Comparison of ENCODE assay signal across 15 mouse cellular contexts in the genomic region with DNA sequence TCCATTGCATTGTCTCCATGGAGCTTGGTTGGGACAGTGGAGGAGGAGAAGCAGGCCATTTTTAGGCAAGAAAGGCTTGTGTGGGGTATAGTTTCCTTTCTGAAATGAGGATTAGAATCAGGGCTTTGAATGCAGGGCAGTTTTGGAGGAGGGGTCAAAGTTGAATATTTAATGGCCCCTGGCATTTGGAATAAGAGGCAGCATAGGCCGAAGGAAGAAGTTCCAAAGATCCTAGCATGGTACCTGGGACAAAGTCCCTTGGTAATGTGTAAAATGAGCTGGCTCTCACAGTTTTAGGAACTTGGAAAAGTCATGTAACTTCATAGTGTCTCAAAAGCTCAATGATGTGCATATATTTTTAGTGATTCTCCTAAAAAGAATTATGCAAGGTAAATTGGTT.
"Had no signal": no experiment of that assay in that cellular context is flagged by ENCODE, and none has a peak within 500 bp of the region (broad histone marks: within the 10 kb centered on the region; RNA-seq: fewer than 3 reads in every experiment).

No protein-coding gene starts in this region.

- DNase-seq: right cerebral cortex, adult 18-20 months; right cerebral cortex, postnatal 14 days; right cerebral cortex, postnatal 25 days; right cerebral cortex, postnatal 4 days; spleen, adult 18-20 months; thymus, adult 18-20 months; thymus, adult 2 months; thymus, postnatal 14 days; thymus, postnatal 25 days; thymus, postnatal 36 days; thymus, postnatal 4 days had no signal

- H3K36me3 ChIP-seq: neural tube, embryonic 13.5 days; neural tube, embryonic 15.5 days; stomach, embryonic 15.5 days had no signal

- H3K4me3 ChIP-seq: neural tube, embryonic 13.5 days; neural tube, embryonic 15.5 days; stomach, embryonic 15.5 days had no signal

- H3K27me3 ChIP-seq: neural tube, embryonic 13.5 days; neural tube, embryonic 15.5 days; stomach, embryonic 15.5 days had no signal

- H3K27ac ChIP-seq: neural tube, embryonic 13.5 days; neural tube, embryonic 15.5 days; stomach, embryonic 15.5 days; stomach, postnatal 0 days had no signal

- H3K9me3 ChIP-seq: neural tube, embryonic 13.5 days; neural tube, embryonic 15.5 days; stomach, embryonic 15.5 days had no signal
